Mouse (Mus musculus) megakaryocyte, embryonic 14.5 days (primary cell): ENCODE measurements around the gene Gm20388.

Experiments used
- FLI1 ChIP-seq: IDR thresholded peaks from 2 replicates; pipeline ENCODE4 v1.6.1; 2012; ENCODE audit warnings: low read length, inconsistent platforms, mixed read lengths
- GATA1 ChIP-seq: IDR thresholded peaks from 3 replicates; pipeline ENCODE4 v1.6.1; 2012; ENCODE audit warnings: mixed read lengths, low read length, inconsistent platforms, borderline replicate concordance

- TF ChIP-seq GATA1 (no peak), FLI1 (no peak)
Measured at GRCm38 (mm10) chr8:123648245-123649170, 3737.9 kb downstream of the Gm20388 start.
